Mouse (Mus musculus) adrenal gland, postnatal 4 days (tissue): ENCODE results near the gene Cbx5. TPM values are rescaled to one million over a fixed set of nuclear protein-coding genes. Genes with fewer than 3 reads are reported as not detected.

Source experiments
- DNase-seq, 2 experiments: peaks; one replicate each; pipeline ENCODE4 v3.0.0; 2021 to 2022; ENCODE audit warnings: low spot score in 2 of 2, mixed read lengths in 2 of 2
- microRNA-seq: library from miRNA; unstranded; fragments of <30 nt; microRNA quantifications from one replicate; pipeline ENCODE4 v1.2.0, GENCODE M21; 2021
- total RNA-seq, 2 experiments: library from RNA; stranded (reverse); gene quantifications; 2 replicates each; pipeline ENCODE4 v1.2.3; 2021

Cbx5 gene
- total RNA-seq, 2 experiments from 2014 or later = 111 to 127 TPM

DNA sequence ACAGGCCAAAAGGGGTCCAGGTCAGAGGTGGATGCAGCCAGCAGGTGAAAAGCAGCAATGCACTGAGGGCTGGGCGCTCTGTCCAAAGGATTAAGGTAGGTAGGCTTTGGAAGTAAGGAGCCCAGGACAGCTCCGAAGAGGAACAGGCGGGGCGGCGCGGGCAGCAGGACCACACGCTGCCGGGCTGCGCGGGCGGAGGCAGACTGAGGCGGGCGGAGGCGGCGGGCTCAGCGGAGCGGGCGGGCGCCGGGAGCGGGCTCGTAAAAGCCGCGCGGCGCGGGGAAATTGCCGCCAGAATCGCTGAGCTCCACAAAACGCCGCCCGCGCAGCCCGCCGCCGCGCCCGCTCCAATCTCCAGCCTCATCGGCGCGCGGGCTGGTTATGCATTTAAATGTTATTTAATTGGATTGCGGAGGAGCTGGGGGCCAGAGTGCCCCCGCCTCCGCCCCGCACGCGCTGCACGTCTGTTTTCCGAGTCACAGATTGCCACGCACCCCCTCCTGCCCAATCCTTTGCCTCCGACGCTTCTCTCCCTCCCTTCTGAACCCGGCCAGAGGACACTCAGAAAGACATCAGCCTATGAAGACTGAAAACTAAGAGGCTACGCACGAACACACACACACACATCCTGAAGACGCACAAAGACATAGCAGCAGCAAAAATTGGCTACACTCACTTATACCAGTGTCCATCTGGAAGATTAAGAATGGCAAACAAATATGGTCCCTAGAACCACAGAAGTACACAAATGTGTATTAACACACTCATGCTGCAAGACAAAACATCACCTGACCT, 92.8 kb downstream of the Cbx5 start:
- no peak for DNase-seq

GRCm38 (mm10) chr15:103145635-103146299, 93.8 kb downstream of the Cbx5 start:
- DNase-seq = no peak

DNA sequence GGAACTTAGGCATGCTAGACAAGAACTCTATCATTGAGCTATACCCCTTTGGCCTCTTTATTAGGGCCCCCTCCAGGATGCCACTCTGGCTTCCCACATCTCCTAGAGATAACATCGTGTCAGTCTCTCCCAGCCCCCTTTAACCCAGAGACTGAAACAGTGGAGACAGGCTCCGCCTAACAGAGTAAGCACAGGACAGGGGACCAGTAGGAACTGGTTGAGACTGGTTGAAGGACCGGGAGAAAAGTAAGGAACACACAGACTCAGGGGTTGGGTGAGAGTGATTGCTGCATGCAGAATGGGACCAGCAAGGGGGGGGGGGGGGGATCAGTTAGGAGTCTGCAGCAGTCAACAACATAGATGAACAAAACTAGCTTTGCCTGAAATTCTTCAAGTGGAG, 95.4 kb downstream of the Cbx5 start:
- DNase-seq = no peak

Small RNA genes lying within 50 kb of the gene (microRNA-seq; reads per million reads assigned to microRNA genes)
- 247 reads per million, percentile 57 among the genes with 10 or more reads in this experiment for gene Mir148b

Other genes with a start within 250 kb of the Cbx5 start
- gene Hoxc8, start 249.2 kb downstream of the Cbx5 start, total RNA-seq = 10 to 100 TPM; 22.2 to 22.7 TPM
- 10 to 100 TPM; 40.3 to 41.5 TPM for gene Hoxc6, start 241.6 kb downstream of the Cbx5 start, total RNA-seq
- gene Hoxc4, start 220.9 kb downstream of the Cbx5 start, total RNA-seq = 10 to 100 TPM; 11.3 to 13.4 TPM
- 10 to 100 TPM; 17.7 to 19.0 TPM for gene Smug1, start 72.7 kb downstream of the Cbx5 start, total RNA-seq
- gene Hnrnpa1, start 616 bp upstream of the Cbx5 start, total RNA-seq = 100 to 1,000 TPM; 404 to 457 TPM
- gene Nfe2, start 18.6 kb upstream of the Cbx5 start, total RNA-seq = 1 to 10 TPM; 5.8 to 8.9 TPM
- 100 to 1,000 TPM; 132 to 140 TPM for gene Copz1, start 32.9 kb upstream of the Cbx5 start, total RNA-seq
- not detected for gene Gpr84, start 70.8 kb upstream of the Cbx5 start, total RNA-seq
- gene Zfp385a, start 100.3 kb upstream of the Cbx5 start, total RNA-seq = 10 to 100 TPM; 22.5 to 29.7 TPM
- 10 to 100 TPM; 47.2 to 52.5 TPM for gene Itga5, start 126.9 kb upstream of the Cbx5 start, total RNA-seq
- not detected for gene Gtsf1, start 190.7 kb upstream of the Cbx5 start, total RNA-seq
- gene Gtsf2, start 208.7 kb upstream of the Cbx5 start, total RNA-seq = not detected
- gene Nckap1l, start 214.0 kb upstream of the Cbx5 start, total RNA-seq = 1 to 10 TPM; 4.6 to 6.1 TPM